In the genomic region with DNA sequence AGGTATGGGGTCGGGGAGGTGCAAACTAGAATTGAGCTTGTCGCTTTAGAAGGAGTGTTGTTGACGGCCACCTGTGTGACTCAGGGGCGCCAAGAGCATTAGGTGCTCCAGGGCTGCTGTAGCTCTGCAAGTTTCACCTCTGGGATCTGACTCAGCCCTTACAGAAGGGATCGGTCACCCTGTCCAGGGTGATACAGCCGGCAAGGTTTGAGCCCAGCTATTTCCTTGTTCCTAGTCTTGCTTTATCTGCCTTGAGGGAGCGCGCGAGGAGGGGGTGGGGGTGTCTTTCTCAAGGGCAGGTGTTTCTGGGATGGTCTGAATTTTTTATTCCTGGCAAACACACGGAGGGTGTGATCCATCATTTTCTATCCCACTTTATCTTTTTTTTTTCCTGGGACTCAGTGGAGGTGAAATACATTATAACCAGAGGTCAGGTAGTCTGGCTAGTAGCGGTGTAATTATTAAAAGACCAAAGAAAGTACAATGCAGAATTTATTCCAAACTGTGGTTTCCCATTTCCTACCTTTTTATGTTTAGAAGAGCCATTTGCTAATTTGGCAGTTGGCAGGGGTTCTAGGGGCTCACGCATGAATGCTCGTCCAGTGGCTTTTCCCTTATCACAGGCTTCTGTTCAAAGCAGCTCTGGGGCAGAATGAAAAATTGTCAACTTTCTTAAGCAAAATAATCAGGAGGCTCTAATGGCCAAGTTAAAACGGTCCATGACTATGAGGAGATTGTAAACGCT, we compare ENCODE assay signal across 7 mouse cellular contexts. TPM values are rescaled to one million over a fixed set of nuclear protein-coding genes. Genes with fewer than 3 reads are reported as not detected.
DNase-seq lines count a peak whose midpoint lies in the region; ATAC-seq and TF ChIP-seq lines count a peak whose summit lies in the region.

No protein-coding gene starts in this region.

- no peaks in the 10 kb centered on the region; the same call in 1 of the 2 replicates for H3K4me1 ChIP-seq in spleen, adult 2 months (ENCODE audit: control insufficient read depth, insufficient read depth, insufficient read length)
- H3K4me1 ChIP-seq in forebrain, embryonic 12.5 days = peaks cover 17% of the 10 kb centered on the region
- H3K4me1 ChIP-seq in kidney, embryonic 15.5 days = peaks cover 22% of the 10 kb centered on the region
- peaks cover 5% of the 10 kb centered on the region; the same call in 1 of the 2 replicates for H3K4me1 ChIP-seq in midbrain, embryonic 11.5 days (ENCODE audit: control insufficient read depth, insufficient read depth, low read length)

- TF ChIP-seq CTCF in spleen, adult 2 months (IDR thresholded peaks at IDR 0.05; ENCODE audit: extremely low read depth, insufficient read depth, insufficient read length, insufficient replicate concordance) = no peak

- DNase-seq in spleen, adult 2 months (ENCODE audit: low read depth in 1 of 2, low spot score in 2 of 2) = no peak
- no peak for DNase-seq in spleen, adult 18-20 months
- DNase-seq in midbrain, embryonic 11.5 days (ENCODE audit: low spot score, missing footprints) = peak; percentile 96

- H3K36me3 ChIP-seq in spleen, adult 2 months (ENCODE audit: control insufficient read depth, insufficient read depth, low read length) = no peaks in the 10 kb centered on the region
- H3K36me3 ChIP-seq in forebrain, embryonic 12.5 days (replicated peaks) = no peaks in the 10 kb centered on the region
- H3K36me3 ChIP-seq in kidney, embryonic 15.5 days = no peaks in the 10 kb centered on the region
- H3K36me3 ChIP-seq in midbrain, embryonic 11.5 days (ENCODE audit: control insufficient read depth, insufficient read depth, low read length) = no peaks in the 10 kb centered on the region

- peak overlapping the region; percentile 99 for H3K4me2 ChIP-seq in forebrain, embryonic 12.5 days
- peak overlapping the region; percentile 82 for H3K4me2 ChIP-seq in kidney, embryonic 15.5 days
- H3K4me2 ChIP-seq in midbrain, embryonic 11.5 days = peak overlapping the region; percentile 99

- TF ChIP-seq POLR2A in spleen, adult 2 months (IDR thresholded peaks at IDR 0.05; ENCODE audit: low read depth, low read length) = no peak

- no peak overlapping the region; the same call in 1 of the 2 replicates for H3K27ac ChIP-seq in spleen, adult 2 months (ENCODE audit: insufficient read depth, low read length)
- H3K27ac ChIP-seq in forebrain, embryonic 12.5 days = no peak overlapping the region
- H3K27ac ChIP-seq in kidney, embryonic 15.5 days = peak overlapping the region; percentile 89
- no peak overlapping the region for H3K27ac ChIP-seq in midbrain, embryonic 11.5 days (ENCODE audit: low read depth, low read length)

- WGBS in spleen, adult 2 months = 23% methylated on average over 15 of the region's 15 CpGs
- 9% methylated on average over 15 of the region's 15 CpGs for WGBS in forebrain, embryonic 12.5 days
- WGBS in kidney, embryonic 15.5 days = 5% methylated on average over 15 of the region's 15 CpGs
- 10% methylated on average over 15 of the region's 15 CpGs for WGBS in midbrain, embryonic 11.5 days

- peak overlapping the region; percentile 61 for H3K9ac ChIP-seq in forebrain, embryonic 12.5 days
- peak overlapping the region; percentile 67 for H3K9ac ChIP-seq in kidney, embryonic 15.5 days
- peak overlapping the region; percentile 57; the same call in 1 of the 2 replicates for H3K9ac ChIP-seq in midbrain, embryonic 11.5 days (ENCODE audit: low read length)

- H3K27me3 ChIP-seq in spleen, adult 2 months (ENCODE audit: control insufficient read depth, insufficient read depth, low read length) = peaks cover 3% of the 10 kb centered on the region; the same call in 1 of the 2 replicates
- H3K27me3 ChIP-seq in forebrain, embryonic 12.5 days = peaks cover 55% of the 10 kb centered on the region
- H3K27me3 ChIP-seq in kidney, embryonic 15.5 days = peaks cover 15% of the 10 kb centered on the region
- peaks cover 29% of the 10 kb centered on the region for H3K27me3 ChIP-seq in midbrain, embryonic 11.5 days (ENCODE audit: control insufficient read depth, insufficient read depth, low read length)

- H3K4me3 ChIP-seq in spleen, adult 2 months (ENCODE audit: extremely low read depth, insufficient read depth, insufficient read length) = peak overlapping the region; percentile 46; the same call in 1 of the 2 replicates
- H3K4me3 ChIP-seq in forebrain, embryonic 12.5 days (replicated peaks) = peak overlapping the region; percentile 68
- H3K4me3 ChIP-seq in kidney, embryonic 15.5 days (replicated peaks) = peak overlapping the region; percentile 76
- H3K4me3 ChIP-seq in midbrain, embryonic 11.5 days (ENCODE audit: low read depth, low read length) = peak overlapping the region; percentile 60

- no peaks in the 10 kb centered on the region for H3K9me3 ChIP-seq in forebrain, embryonic 12.5 days
- H3K9me3 ChIP-seq in kidney, embryonic 15.5 days (replicated peaks) = no peaks in the 10 kb centered on the region
- no peaks in the 10 kb centered on the region for H3K9me3 ChIP-seq in midbrain, embryonic 11.5 days (ENCODE audit: control insufficient read depth, low read length)

- ATAC-seq in forebrain, embryonic 12.5 days (ENCODE audit: low FRiP score) = peak; percentile 52
- ATAC-seq in kidney, embryonic 15.5 days (replicated peaks; ENCODE audit: low FRiP score) = peak; percentile 69
- peak; percentile 54; the same call in 1 of the 2 replicates for ATAC-seq in midbrain, embryonic 11.5 days (ENCODE audit: low FRiP score)
- ATAC-seq in megakaryocyte-erythroid progenitor cell, adult 5-6 weeks (replicated peaks; ENCODE audit: low FRiP score, low TSS enrichment, poor library complexity, severe bottlenecking) = no peak
- no peak for ATAC-seq in monocyte, adult 5-6 weeks (replicated peaks; ENCODE audit: insufficient number of reproducible peaks, low FRiP score, low TSS enrichment, poor library complexity, severe bottlenecking)

RNA-seq across cellular contexts. Expression of a gene that starts 0.9 kb away (rescaled TPM):
- polyA plus RNA-seq in spleen, adult 2 months (2012; rRNA removed) = 2.0 and 2.3 TPM in 2 replicates
- polyA plus RNA-seq in forebrain, embryonic 12.5 days (2016; fragmentation: Nextera tagmentation; extraction: Ambion mirVana) = 0.77 and 1.00 TPM in 2 replicates
- 15.1 and 16.1 TPM in 2 replicates for polyA plus RNA-seq in kidney, embryonic 15.5 days (2015; fragmentation: Nextera tagmentation; extraction: Ambion mirVana)
- polyA plus RNA-seq in midbrain, embryonic 11.5 days (2014; fragmentation: Nextera tagmentation; extraction: Ambion mirVana) = 1.1 and 1.6 TPM in 2 replicates
- not detected in 2 replicates for total RNA-seq in megakaryocyte-erythroid progenitor cell, adult 5-6 weeks (2014; fragmentation: Nextera tagmentation)
- total RNA-seq in megakaryocyte-erythroid progenitor cell, adult 5-6 weeks (2017) = 0.56 TPM in 1 of 2 replicates, not detected in the other
- 1.0 to 1.6 TPM (median 1.2 TPM) in 3 replicates for total RNA-seq in monocyte, adult 5-6 weeks (2017)

Comparison
In these comparisons a context has a peak if more than half of its experiments do, and no peak if none do; other contexts are left out.
1. ATAC-seq: peak in forebrain, embryonic 12.5 days (single experiment), kidney, embryonic 15.5 days (single experiment) and midbrain, embryonic 11.5 days (single experiment); none in megakaryocyte-erythroid progenitor cell, adult 5-6 weeks (single experiment) and monocyte, adult 5-6 weeks (single experiment).
2. Peak in every context shown above with its lines, with median percentiles within 50 percentile points of each other: H3K4me3 ChIP-seq, H3K4me2 ChIP-seq and H3K9ac ChIP-seq.